Mouse (Mus musculus): ENCODE measurements at regions not wholly inside any gene's neighbourhood (a gene's known extent, or its start where the extent isn't known, plus 50 kb on each side); places are given as distances from the start of the nearest gene placed in this dataset.

DNA sequence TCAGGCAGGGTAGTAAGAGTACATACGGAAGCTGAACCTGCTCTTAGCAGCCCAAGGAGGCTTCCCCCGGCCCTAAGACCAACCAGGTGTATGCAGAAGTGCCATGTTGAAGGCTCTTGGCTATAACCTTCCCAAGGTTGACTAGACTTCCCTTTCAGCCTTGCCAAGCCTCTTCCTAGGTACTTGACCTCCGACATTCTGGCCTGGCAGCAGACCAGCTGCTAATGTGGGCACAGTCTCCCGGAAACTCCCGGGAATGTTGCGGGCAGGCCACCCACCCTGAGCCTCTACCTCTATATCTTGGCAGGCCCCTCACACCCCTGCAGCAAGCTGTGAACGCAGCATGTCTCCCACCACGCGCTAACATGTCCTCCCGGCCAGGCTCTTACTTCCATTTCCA is 201.1 kb downstream of the Thbs2 start:
- no peak for DNase-seq

DNA sequence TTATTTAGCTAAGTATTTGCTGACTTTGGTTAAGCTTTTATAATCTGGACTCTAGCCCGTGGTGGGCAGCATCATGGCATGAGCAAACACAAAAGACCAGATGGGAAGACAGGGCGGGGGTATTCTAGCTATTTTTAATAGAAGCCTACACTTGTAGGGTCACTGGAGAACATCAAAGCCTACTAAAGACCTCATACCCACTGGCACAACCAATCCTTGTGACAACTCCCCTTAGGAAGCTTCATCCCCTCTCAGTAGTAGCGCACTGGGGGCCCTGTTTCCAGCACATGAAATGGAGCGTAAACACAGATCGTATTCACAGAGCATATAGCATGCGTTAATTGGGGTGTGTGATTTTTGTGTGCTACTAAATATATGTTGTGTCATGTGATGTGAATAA is 202.4 kb downstream of the Smoc2 start:
- DNase-seq: no peak

DNA sequence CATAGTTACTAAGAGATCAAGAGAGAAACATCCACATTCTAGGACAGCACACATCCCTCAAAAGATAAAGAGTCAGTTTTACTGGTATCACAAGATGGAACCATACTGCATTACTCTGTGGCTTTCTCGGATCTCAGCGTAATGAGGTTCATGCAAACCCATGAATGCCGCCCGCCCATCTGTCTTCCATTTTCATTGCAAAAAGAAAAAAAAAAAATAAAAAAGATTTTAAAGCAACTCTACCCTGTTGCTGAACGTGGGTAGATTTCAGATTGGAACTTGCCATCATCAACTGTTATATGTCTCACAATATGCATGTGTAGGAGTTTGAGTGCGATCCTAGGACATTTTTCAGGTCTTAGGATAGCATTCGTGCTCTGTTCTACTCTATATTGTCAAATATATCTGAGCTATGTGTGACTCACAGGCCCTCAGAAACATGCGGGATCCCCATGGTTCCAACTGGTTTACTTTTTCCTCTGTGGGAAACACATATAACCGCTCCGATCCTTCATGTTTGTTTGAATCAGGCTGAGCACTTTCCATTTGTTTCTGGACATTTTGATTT is 199.7 kb downstream of the Smoc2 start:
- DNase-seq: no peak

DNA sequence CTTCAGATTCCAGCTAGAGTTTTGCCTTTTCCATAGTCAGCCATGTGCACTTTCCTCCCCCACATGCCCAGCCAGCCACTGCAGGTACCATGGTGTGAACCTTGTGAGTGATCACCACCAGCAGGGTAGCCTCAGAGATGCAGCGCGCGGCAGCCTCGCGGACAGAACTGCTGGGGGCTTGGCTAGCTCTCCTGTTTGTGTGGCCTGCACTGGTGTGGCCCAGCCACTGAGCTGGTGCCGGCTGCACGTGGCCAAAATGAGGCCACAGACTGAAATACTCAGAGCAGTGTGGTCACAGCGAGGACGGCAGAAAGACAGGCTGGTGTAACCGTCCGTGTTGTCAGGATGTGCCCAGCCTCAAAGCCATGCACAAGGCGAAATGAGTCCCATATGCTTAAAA is 197.4 kb downstream of the Smoc2 start:
- DNase-seq: no peak

DNA sequence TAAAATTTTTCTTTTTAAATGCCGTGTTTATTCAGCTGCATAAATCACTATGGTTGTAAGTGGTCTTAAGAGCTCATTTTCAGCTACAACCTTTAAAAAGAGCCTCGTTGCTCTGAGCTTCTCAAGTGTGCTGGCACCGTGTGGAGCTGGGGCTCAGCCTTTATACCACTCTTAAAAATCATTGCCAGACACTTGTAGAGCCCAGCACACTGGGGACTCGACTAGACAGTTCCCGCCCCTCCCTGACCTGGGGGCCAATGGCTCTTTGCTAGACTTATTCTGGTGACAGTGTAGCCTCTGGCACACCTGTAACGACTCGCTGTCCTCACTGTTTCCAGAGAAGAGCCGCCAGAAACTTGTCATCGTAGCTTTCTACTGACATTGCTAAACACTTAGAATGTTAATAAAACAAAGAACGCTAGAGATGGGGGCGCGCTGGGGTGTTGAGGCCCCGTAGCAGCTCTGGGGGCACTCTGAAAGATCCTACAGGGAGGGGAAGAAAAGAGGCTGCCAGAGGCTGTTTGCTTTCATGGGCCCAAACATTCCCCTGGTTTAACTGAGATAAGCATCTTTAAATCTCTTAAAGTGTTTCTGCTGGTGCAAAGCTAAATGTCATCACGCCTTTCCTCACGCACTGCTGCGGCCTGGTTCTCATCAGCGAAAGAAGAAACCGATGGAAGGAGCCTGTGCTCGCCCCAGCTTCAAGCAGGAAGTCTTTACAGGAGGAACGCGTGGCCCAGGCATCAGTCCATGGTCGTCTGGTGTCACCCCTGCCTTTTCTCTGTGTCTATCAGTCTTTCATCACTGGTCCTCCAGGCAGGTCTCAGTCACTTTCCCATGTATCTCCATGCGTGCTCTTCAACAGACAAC is 196.7 kb downstream of the Smoc2 start:
- no peak for DNase-seq

DNA sequence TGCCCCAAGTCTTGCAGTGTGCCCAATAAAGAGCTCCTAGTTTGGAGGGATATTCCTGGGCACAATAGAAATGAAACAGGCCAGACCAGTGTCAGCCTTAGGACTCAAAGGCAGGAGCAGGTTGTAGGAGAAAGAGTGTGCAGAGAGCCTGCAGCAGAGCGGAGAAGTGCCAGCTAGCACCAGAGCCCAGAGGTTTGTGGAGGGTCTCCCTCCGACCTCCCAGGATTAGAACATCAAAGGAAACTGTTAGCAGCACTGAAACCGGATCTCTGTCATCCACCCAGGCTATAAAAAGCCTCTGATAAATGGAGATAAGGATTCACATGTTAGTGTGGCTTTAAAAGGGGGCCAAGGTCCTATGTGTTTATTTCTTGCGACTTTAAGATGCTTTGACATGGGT is 196.0 kb downstream of the Smoc2 start:
- no peak for DNase-seq

DNA sequence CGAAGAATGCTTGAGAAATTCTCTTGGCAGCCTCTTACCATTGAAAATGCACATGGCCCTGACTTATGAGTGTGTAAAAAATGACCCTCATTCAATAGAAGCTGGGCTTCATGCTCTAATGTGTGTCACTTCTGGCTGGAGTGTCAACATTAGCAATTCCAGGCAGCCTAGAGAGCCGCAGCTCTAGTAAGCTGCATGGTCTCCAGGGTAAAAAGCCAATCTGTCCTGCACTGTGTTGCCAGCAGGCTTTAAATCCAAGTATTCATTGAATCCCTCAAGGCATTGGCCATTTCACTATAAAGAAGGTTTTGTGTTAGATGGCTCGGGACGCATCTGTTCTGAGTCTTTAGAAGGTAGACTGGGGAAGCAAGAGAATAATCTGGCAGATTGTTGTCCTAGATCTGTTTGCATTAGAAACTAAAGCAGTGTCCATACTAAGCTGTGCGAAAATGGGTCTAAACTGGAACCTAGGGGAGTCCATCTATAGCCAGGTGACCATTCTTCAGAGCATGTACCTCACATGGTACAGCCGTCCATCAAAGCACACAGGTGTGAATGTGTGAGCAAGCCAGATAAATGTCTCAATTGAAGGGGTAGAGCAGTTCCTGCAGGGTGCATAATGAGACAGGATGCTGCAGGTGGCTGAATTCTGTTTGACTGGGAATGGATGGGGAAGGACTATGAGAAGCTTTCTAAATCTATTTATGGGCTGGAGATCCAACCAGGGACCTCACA is 189.6 kb downstream of the Smoc2 start:
- no peak for DNase-seq

DNA sequence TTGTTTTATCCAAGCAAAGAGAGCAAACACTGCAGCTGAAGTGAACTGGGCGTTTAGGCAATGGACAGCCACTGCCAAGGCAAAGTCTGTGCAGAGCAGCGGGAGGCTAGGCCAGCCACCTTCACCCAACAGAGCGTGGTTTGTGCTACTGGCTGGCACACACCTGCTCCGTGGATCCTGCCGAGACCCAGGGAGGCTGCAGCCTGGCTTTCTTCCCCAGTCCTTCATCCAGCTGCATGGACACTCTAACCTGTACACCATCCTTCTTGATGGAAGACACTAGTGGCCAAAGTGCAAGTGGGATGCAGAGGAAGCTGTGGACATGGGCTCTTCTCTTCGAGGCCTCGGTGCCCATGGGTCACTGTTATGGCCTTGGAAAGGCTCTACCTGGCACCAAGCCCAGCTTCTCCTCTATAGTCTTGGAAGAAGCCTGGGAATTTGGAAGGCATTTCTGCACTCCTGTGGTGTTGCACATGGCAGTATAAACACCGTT is 176.0 kb downstream of the Smoc2 start:
- DNase-seq: no peak

Measured in spleen, adult 18-20 months (tissue).